Mouse (Mus musculus) kidney, adult 8-10 months (tissue): ENCODE results near the gene Emc7.

Source experiments
- DNase-seq, 2 experiments: peaks; one replicate each; pipeline ENCODE4 v3.0.0; 2022

Gene Emc7

GRCm38 (mm10) chr2:112480669-112481068 is 25.9 kb downstream of the Emc7 start, which contains the start of gene Chrm5:
Gene Chrm5, minus strand, starts transcription at chr2:112480769.
- DNase-seq: no peak

- DNase-seq: no peak
Measured at GRCm38 (mm10) chr2:112481564-112481963, 26.8 kb downstream of the Emc7 start.

GRCm38 (mm10) chr2:112482533-112483333 is 27.9 kb downstream of the Emc7 start:
- DNase-seq: no peak

- no peak for DNase-seq
Measured at GRCm38 (mm10) chr2:112483334-112483651, 28.5 kb downstream of the Emc7 start.

GRCm38 (mm10) chr2:112484886-112485285 is 30.1 kb downstream of the Emc7 start:
- DNase-seq: peak in 1 of 2 experiments; percentile 14

- DNase-seq: no peak
Measured at GRCm38 (mm10) chr2:112490483-112491196, 35.8 kb downstream of the Emc7 start.

GRCm38 (mm10) chr2:112491629-112492028 is 36.8 kb downstream of the Emc7 start:
- DNase-seq: no peak

- peak in 1 of 2 experiments; percentile 23 for DNase-seq
Measured at GRCm38 (mm10) chr2:112492431-112492855, 37.6 kb downstream of the Emc7 start.

GRCm38 (mm10) chr2:112492856-112493538 is 38.2 kb downstream of the Emc7 start, which contains the start of gene Aven:
Gene Aven, plus strand, starts transcription at chr2:112492964.
- peak; percentile 77 to 80 for DNase-seq

GRCm38 (mm10) chr2:112493539-112494260 is 38.9 kb downstream of the Emc7 start:
- DNase-seq: no peak

- peak in 1 of 2 experiments; percentile 29 for DNase-seq
Measured at GRCm38 (mm10) chr2:112497851-112498250, 43.1 kb downstream of the Emc7 start.

- DNase-seq: peak; percentile 51 to 78
Measured at GRCm38 (mm10) chr2:112501209-112501608, 46.4 kb downstream of the Emc7 start.

GRCm38 (mm10) chr2:112503978-112504377 is 49.2 kb downstream of the Emc7 start:
- DNase-seq: no peak

GRCm38 (mm10) chr2:112506841-112507435 is 52.1 kb downstream of the Emc7 start:
- no peak for DNase-seq

GRCm38 (mm10) chr2:112507444-112507843 is 52.6 kb downstream of the Emc7 start:
- no peak for DNase-seq

GRCm38 (mm10) chr2:112510140-112510539 is 55.3 kb downstream of the Emc7 start:
- no peak for DNase-seq

GRCm38 (mm10) chr2:112513036-112513435 is 58.2 kb downstream of the Emc7 start:
- no peak for DNase-seq

- no peak for DNase-seq
Measured at GRCm38 (mm10) chr2:112516728-112517127, 61.9 kb downstream of the Emc7 start.

- no peak for DNase-seq
Measured at GRCm38 (mm10) chr2:112517218-112517617, 62.4 kb downstream of the Emc7 start.

GRCm38 (mm10) chr2:112518541-112518940 is 63.7 kb downstream of the Emc7 start:
- no peak for DNase-seq

- no peak for DNase-seq
Measured at GRCm38 (mm10) chr2:112520526-112521482, 66.0 kb downstream of the Emc7 start.
